Mouse (Mus musculus): Measurements from ENCODE around the gene Cntd1. TPM values are rescaled to one million over a fixed set of nuclear protein-coding genes. Genes with fewer than 3 reads are reported as not detected.

Cntd1 gene
- polyA plus RNA-seq, 1 experiment from 2014 or later: 1.3 TPM

GRCm38 (mm10) chr11:101277381-101278222, 1.2 kb upstream of the Cntd1 start:
- Histone ChIP-seq H3K36me3 (replicated peaks) (peaks cover 18% of the 10 kb centered on the region), H3K27ac (replicated peaks) (peak overlapping the region; percentile 87), H3K27me3 (replicated peaks; ENCODE audit: low read depth, poor library complexity, severe bottlenecking) (peaks cover 40% of the 10 kb centered on the region), H3K4me3 (peak overlapping the region; percentile 89), H3K4me1 (peaks cover 39% of the 10 kb centered on the region), H3K9me3 (no peaks in the 10 kb centered on the region)
- DNase-seq (ENCODE audit: low spot score): no peak
- WGBS: 80% methylated on average over 12 of the region's 12 CpGs

DNA sequence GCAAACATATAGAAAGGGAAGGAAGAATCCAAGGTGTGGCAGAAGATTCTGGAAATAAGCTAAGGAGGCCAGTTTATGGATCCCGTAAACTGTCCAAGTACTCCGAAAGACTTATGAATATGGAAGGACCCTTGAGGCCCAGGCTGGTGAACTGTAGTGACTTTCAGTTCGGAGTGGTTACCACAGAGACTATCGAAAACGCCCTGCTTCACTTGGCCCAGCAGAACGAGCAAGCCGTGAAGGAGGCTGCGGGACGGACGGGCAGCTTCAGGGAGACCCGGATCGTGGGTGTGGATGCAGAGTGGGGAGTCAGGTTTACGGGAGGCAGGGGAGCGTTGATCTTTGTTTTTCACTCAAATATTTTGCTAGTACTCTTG, 369 bp downstream of the Cntd1 start:
- peaks cover 45% of the 10 kb centered on the region for H3K4me1 ChIP-seq
- 66% methylated on average over 14 of the region's 14 CpGs for WGBS
- peaks cover 40% of the 10 kb centered on the region for H3K27me3 ChIP-seq (replicated peaks; ENCODE audit: low read depth, poor library complexity, severe bottlenecking)
- peaks cover 18% of the 10 kb centered on the region for H3K36me3 ChIP-seq (replicated peaks)
- H3K4me3 ChIP-seq: peak overlapping the region; percentile 89
- peak overlapping the region; percentile 87; the same call in 1 of the 2 replicates for H3K27ac ChIP-seq (replicated peaks)
- DNase-seq (ENCODE audit: low spot score): no peak
- H3K9me3 ChIP-seq: no peaks in the 10 kb centered on the region

GRCm38 (mm10) chr11:101280837-101281236, 2.0 kb downstream of the Cntd1 start:
- H3K4me1 ChIP-seq: peaks cover 37% of the 10 kb centered on the region
- DNase-seq (ENCODE audit: low spot score): no peak
- WGBS: 56% methylated on average over 7 of the region's 7 CpGs

GRCm38 (mm10) chr11:101282896-101283295, 4.1 kb downstream of the Cntd1 start:
- no peak overlapping the region for H3K4me3 ChIP-seq
- 32% methylated on average over 5 of the region's 5 CpGs for WGBS
- H3K4me1 ChIP-seq: peaks cover 16% of the 10 kb centered on the region
- peaks cover 26% of the 10 kb centered on the region for H3K27me3 ChIP-seq (replicated peaks; ENCODE audit: low read depth, poor library complexity, severe bottlenecking)
- no peaks in the 10 kb centered on the region for H3K9me3 ChIP-seq
- H3K27ac ChIP-seq (replicated peaks): no peak overlapping the region
- DNase-seq (ENCODE audit: low spot score): no peak
- peaks cover 27% of the 10 kb centered on the region for H3K36me3 ChIP-seq (replicated peaks)

More at GRCm38 (mm10) chr11:101280837-101281236, 2.0 kb downstream of the Cntd1 start:
- H3K4me3 ChIP-seq: no peak overlapping the region
- no peak overlapping the region for H3K27ac ChIP-seq (replicated peaks)
- H3K27me3 ChIP-seq (replicated peaks; ENCODE audit: low read depth, poor library complexity, severe bottlenecking): peaks cover 44% of the 10 kb centered on the region
- H3K9me3 ChIP-seq: no peaks in the 10 kb centered on the region
- H3K36me3 ChIP-seq (replicated peaks): peaks cover 27% of the 10 kb centered on the region

GRCm38 (mm10) chr11:101283805-101284204, 5.0 kb downstream of the Cntd1 start:
- 68% methylated on average over 4 of the region's 4 CpGs for WGBS
- Histone ChIP-seq H3K9me3 (no peaks in the 10 kb centered on the region), H3K27ac (replicated peaks) (no peak overlapping the region)

GRCm38 (mm10) chr11:101287306-101287705, 8.5 kb downstream of the Cntd1 start:
- 84% methylated on average over 9 of the region's 9 CpGs for WGBS
- Histone ChIP-seq H3K9me3 (no peaks in the 10 kb centered on the region), H3K4me3 (no peak overlapping the region), H3K36me3 (replicated peaks) (peaks cover 69% of the 10 kb centered on the region), H3K27ac (replicated peaks) (no peak overlapping the region), H3K4me1 (peaks cover 6% of the 10 kb centered on the region), H3K27me3 (replicated peaks; ENCODE audit: low read depth, poor library complexity, severe bottlenecking) (0 out of 2 replicates have a peak, but pooled peaks cover 4% of the 10 kb centered on the region)
- no peak for DNase-seq (ENCODE audit: low spot score)

More at GRCm38 (mm10) chr11:101283805-101284204, 5.0 kb downstream of the Cntd1 start:
- peaks cover 11% of the 10 kb centered on the region for H3K4me1 ChIP-seq
- no peak overlapping the region for H3K4me3 ChIP-seq
- peaks cover 34% of the 10 kb centered on the region for H3K36me3 ChIP-seq (replicated peaks)
- H3K27me3 ChIP-seq (replicated peaks; ENCODE audit: low read depth, poor library complexity, severe bottlenecking): peaks cover 26% of the 10 kb centered on the region
- no peak for DNase-seq (ENCODE audit: low spot score)

DNA sequence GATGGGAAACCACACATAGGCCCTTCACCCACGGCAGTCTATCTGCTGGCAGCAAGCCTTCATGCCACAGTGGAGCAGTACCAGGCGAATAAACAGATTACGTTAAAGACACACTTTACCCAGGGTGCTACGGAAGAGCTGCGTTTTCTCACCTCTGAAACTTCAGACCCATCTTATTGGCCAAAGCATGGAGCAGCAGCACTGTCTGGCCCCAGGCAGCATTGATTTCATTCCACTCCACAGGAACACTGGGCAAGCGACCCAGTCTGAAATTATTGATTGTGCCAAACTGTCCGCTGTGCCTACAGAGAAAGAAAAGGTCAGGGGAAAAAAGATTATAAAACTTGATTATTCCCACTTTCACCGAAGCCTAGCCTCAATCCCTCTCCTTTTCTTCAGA, 12.4 kb downstream of the Cntd1 start:
- H3K27me3 ChIP-seq (replicated peaks; ENCODE audit: low read depth, poor library complexity, severe bottlenecking): no peaks in the 10 kb centered on the region
- no peak overlapping the region for H3K27ac ChIP-seq (replicated peaks)
- no peaks in the 10 kb centered on the region for H3K9me3 ChIP-seq
- no peaks in the 10 kb centered on the region for H3K4me1 ChIP-seq
- H3K4me3 ChIP-seq: no peak overlapping the region
- 96% methylated on average over 8 of the region's 8 CpGs for WGBS
- H3K36me3 ChIP-seq (replicated peaks): peaks cover 96% of the 10 kb centered on the region
- DNase-seq (ENCODE audit: low spot score): no peak

DNA sequence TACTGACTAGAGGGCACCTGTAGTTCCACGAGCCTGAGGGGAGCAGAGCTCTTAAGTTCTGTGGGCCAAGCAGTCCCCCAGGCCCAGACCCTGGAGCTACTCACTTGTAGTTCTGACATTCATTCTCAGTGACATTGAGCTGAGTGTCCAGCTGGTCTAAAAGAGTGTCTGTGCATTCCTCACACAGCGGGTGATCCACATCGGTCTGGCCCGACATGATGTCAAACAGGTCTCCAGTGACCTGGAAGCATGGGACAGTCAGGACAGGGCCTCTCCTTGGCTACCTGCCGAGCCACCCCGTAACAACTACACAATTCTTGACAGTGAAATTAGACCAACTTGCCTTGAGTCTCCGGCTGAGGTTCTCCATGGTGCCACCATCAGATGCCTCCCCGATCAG, 16.4 kb downstream of the Cntd1 start:
- Histone ChIP-seq H3K27me3 (replicated peaks; ENCODE audit: low read depth, poor library complexity, severe bottlenecking) (no peaks in the 10 kb centered on the region), H3K4me3 (no peak overlapping the region), H3K9me3 (no peaks in the 10 kb centered on the region), H3K36me3 (replicated peaks) (peaks cover 97% of the 10 kb centered on the region), H3K27ac (replicated peaks) (no peak overlapping the region), H3K4me1 (peaks cover 1% of the 10 kb centered on the region; the same call in 1 of the 2 replicates)
- DNase-seq (ENCODE audit: low spot score): no peak
- WGBS: 90% methylated on average over 8 of the region's 8 CpGs

DNA sequence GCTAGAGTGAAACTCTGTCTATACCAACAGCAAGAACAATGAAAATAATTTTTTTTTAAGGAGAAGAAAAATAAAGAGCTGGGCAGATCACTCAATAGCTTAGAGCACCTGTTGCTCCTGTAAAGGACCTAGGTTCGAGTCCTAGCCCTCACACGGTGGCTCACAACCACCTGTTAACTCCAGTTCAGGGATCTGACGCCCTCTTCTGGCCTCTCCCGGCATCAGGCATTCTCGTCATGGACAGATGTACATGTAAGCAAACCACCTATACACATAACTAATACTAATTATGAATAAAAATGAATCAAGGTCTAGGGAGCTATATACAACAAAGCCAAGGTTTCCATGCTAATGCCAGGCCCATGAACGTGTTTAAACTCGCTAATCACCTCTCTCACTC, 22.1 kb downstream of the Cntd1 start:
- no peak for DNase-seq (ENCODE audit: low spot score)
- no peaks in the 10 kb centered on the region for H3K27me3 ChIP-seq (replicated peaks; ENCODE audit: low read depth, poor library complexity, severe bottlenecking)
- H3K36me3 ChIP-seq (replicated peaks): peaks cover 42% of the 10 kb centered on the region
- WGBS: 71% methylated on average over 7 of the region's 7 CpGs
- peaks cover 17% of the 10 kb centered on the region for H3K4me1 ChIP-seq
- H3K9me3 ChIP-seq: no peaks in the 10 kb centered on the region
- H3K27ac ChIP-seq (replicated peaks): no peak overlapping the region
- peak overlapping the region; percentile 90 for H3K4me3 ChIP-seq

DNA sequence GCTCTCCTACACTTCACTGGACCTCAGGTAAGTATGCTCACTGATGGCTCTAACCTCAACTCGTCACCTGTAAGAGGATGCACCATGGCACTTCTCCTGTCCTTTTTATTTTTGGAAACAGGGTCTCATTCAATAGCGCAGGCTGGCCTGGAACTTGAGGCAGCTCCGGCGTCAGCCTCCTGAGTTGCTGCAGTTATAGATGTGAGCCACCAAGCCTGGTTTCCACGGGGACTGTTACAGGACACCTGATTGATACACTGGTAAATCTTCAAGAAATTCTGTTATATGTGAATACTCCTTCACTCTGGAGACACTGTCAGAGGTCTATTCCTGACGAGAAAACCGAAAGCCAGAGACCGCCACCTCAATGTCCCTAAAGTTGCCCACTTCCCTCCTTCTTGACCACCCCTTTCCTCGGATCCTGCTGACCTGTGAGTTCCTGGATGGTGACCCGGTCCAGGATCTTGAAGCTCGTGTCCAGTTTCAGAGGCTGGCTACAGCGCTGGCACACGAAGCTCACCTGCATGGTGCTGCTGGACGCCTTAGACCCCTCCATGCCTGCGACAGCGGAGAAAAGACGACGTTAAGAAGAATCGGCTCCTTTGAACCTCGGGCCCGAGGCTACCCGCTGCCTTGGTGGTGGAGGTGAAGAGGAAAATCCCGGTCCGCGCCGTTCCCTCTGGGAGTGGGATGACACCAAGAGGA, 22.6 kb downstream of the Cntd1 start:
- Histone ChIP-seq H3K36me3 (replicated peaks) (peaks cover 36% of the 10 kb centered on the region), H3K4me1 (peaks cover 17% of the 10 kb centered on the region), H3K27ac (replicated peaks) (peak overlapping the region; percentile 79), H3K4me3 (peak overlapping the region; percentile 90), H3K27me3 (replicated peaks; ENCODE audit: low read depth, poor library complexity, severe bottlenecking) (no peaks in the 10 kb centered on the region), H3K9me3 (no peaks in the 10 kb centered on the region)
- 14% methylated on average over 26 of the region's 26 CpGs for WGBS
- no peak for DNase-seq (ENCODE audit: low spot score)

- Histone ChIP-seq H3K36me3 (replicated peaks) (peaks cover 29% of the 10 kb centered on the region), H3K27ac (replicated peaks) (peak within 1 kb of the TSS; percentile 79), H3K27me3 (replicated peaks; ENCODE audit: low read depth, poor library complexity, severe bottlenecking) (no peaks in the 10 kb centered on the region), H3K4me1 (peaks cover 17% of the 10 kb centered on the region), H3K9me3 (no peaks in the 10 kb centered on the region), H3K4me3 (peak within 1 kb of the TSS; percentile 90)
- DNase-seq (ENCODE audit: low spot score): peak; percentile 95
- 7% methylated on average over 39 of the region's 39 CpGs for WGBS
Observed at GRCm38 (mm10) chr11:101302004-101302798, 23.4 kb downstream of the Cntd1 start, which contains the start of gene Becn1. TSS of gene Becn1 (minus strand) at chr11:101302286.

- Histone ChIP-seq H3K4me1 (no peaks in the 10 kb centered on the region), H3K27me3 (replicated peaks; ENCODE audit: low read depth, poor library complexity, severe bottlenecking) (no peaks in the 10 kb centered on the region), H3K27ac (replicated peaks) (no peak overlapping the region), H3K9me3 (no peaks in the 10 kb centered on the region), H3K36me3 (replicated peaks) (no peaks in the 10 kb centered on the region), H3K4me3 (no peak overlapping the region)
- no peak for DNase-seq (ENCODE audit: low spot score)
- 51% methylated on average over 5 of the region's 5 CpGs for WGBS
Observed at GRCm38 (mm10) chr11:101307744-101308143, 28.9 kb downstream of the Cntd1 start.

Data from embryonic facial prominence, embryonic 10.5 days (tissue).